Mouse (Mus musculus) forebrain, embryonic 11.5 days (tissue): ENCODE measurements around the gene Lrrn2. TPM values are rescaled to one million over a fixed set of nuclear protein-coding genes. Genes with fewer than 3 reads are reported as not detected.
A peak's percentile ranks its signal among the peaks of the same experiment; 100 is the strongest.

Experiments
- ATAC-seq: fragments of 200-750 bp; cut with Nextera tagmentation; replicated peaks from 2 replicates; pipeline ENCODE4 v1.8.0; 2017; ENCODE audit warnings: moderate TSS enrichment; ENCODE audit not compliant: low FRiP score
- DNase-seq: peaks from one replicate; pipeline ENCODE4 v3.0.0-alpha.2; 2017; ENCODE audit warnings: low spot score
- H3K27ac ChIP-seq: fragments of 300-500 bp; sonication (generic); 2 replicates; pipeline ENCODE4 v1.5.1; 2014; ENCODE audit warnings: low read depth, low read length
- H3K27me3 ChIP-seq: fragments of 300-500 bp; sonication (generic); 2 replicates; pipeline ENCODE4 v1.6.1; 2014; ENCODE audit warnings: mild to moderate bottlenecking, low read length, mixed read lengths; ENCODE audit not compliant: control insufficient read depth, insufficient read depth
- H3K36me3 ChIP-seq: fragments of 300-500 bp; sonication (generic); 2 replicates; pipeline ENCODE4 v1.6.1; 2014; ENCODE audit warnings: mild to moderate bottlenecking, low read length, moderate library complexity, mixed read lengths; ENCODE audit not compliant: control insufficient read depth, insufficient read depth
- H3K4me1 ChIP-seq: fragments of 300-500 bp; sonication (generic); replicated peaks from 2 replicates; pipeline ENCODE4 v1.6.1; 2014; ENCODE audit warnings: low read length, mixed read lengths; ENCODE audit not compliant: control insufficient read depth, insufficient read depth
- H3K4me2 ChIP-seq: fragments of 300-500 bp; sonication (generic); 2 replicates; pipeline ENCODE4 v1.6.1; 2014; ENCODE audit warnings: low read depth, mild to moderate bottlenecking, low read length, moderate library complexity, mixed read lengths; ENCODE audit not compliant: severe bottlenecking
- H3K4me3 ChIP-seq: fragments of 300-500 bp; sonication (generic); 2 replicates; pipeline ENCODE4 v1.5.1; 2014; ENCODE audit warnings: low read depth, low read length
- H3K9ac ChIP-seq: fragments of 300-500 bp; sonication (generic); 2 replicates; pipeline ENCODE4 v1.6.1; 2014; ENCODE audit warnings: low read length
- H3K9me3 ChIP-seq: fragments of 300-500 bp; sonication (generic); 2 replicates; pipeline ENCODE4 v1.6.1; 2016; ENCODE audit warnings: low read length, mixed read lengths; ENCODE audit not compliant: control insufficient read depth
- WGBS: fragments of 180-500 bp; shearing (Covaris S2); extraction: QIAGEN DNeasy Blood & Tissue Kit; methylation state at CpG from one replicate; pipeline ENCODE4 v1.1.7; 2014; 5-methylcytosine and 5-hydroxymethylcytosine counted together
- polyA plus RNA-seq: library from polyadenylated mRNA; unstranded; fragments of >200 nt; fragmentation: Nextera tagmentation; extraction: Ambion mirVana; gene quantifications from 2 replicates; pipeline ENCODE4 v1.2.1, GENCODE M21; 2014

The Lrrn2 gene
- polyA plus RNA-seq, 1 experiment from 2014 or later = 10.2 TPM

DNA sequence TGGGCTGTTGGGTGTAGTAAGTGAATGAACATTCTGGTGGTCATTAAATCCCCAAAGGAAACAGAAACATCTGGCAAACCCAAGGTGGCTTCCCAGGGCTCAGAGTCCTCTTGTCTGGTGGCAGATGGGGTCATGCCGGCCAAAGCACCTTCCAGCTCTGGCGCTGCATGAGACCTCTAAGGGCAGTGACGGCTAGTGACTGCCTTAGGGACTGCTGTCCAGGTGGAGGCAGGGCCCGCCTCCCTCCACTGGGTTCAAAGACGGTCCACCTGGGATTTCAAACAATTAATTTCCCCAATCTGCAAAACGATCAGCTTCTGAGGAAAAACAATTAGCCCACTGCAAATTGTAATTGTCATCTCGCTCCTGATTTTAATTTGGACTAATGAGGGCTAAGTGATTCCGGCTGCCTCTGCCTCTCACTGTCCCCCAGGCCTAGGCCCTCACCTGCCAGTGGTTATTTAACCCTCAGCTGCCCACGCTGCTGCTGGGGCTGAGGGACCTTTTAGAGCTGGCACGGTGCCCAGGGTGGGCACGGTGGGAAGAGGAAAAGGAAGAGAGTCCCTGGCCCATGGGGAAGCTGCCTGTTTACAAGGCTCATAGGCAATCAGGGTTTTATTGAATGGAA is 30.5 kb downstream of the Lrrn2 start:
- H3K27me3 ChIP-seq = no peaks in the 10 kb centered on the region

GRCm38 (mm10) chr1:132915849-132916493 is 35.9 kb downstream of the Lrrn2 start:
- 53% methylated on average over 6 of the region's 6 CpGs for WGBS
- Histone ChIP-seq H3K27me3 (no peaks in the 10 kb centered on the region), H3K36me3 (no peaks in the 10 kb centered on the region), H3K9me3 (no peaks in the 10 kb centered on the region), H3K27ac (no peak overlapping the region), H3K4me2 (no peak overlapping the region), H3K4me1 (peaks cover 13% of the 10 kb centered on the region), H3K4me3 (no peak overlapping the region), H3K9ac (no peak overlapping the region)
- no peak for ATAC-seq
- DNase-seq = no peak

More for the DNA sequence above, 30.5 kb downstream of the Lrrn2 start:
- Histone ChIP-seq H3K4me3 (no peak overlapping the region), H3K27ac (no peak overlapping the region), H3K4me1 (no peaks in the 10 kb centered on the region; the same call in 1 of the 2 replicates), H3K9me3 (no peaks in the 10 kb centered on the region), H3K9ac (no peak overlapping the region), H3K36me3 (no peaks in the 10 kb centered on the region), H3K4me2 (no peak overlapping the region)
- no peak for ATAC-seq
- WGBS = 61% methylated on average over 11 of the region's 11 CpGs
- DNase-seq = no peak

DNA sequence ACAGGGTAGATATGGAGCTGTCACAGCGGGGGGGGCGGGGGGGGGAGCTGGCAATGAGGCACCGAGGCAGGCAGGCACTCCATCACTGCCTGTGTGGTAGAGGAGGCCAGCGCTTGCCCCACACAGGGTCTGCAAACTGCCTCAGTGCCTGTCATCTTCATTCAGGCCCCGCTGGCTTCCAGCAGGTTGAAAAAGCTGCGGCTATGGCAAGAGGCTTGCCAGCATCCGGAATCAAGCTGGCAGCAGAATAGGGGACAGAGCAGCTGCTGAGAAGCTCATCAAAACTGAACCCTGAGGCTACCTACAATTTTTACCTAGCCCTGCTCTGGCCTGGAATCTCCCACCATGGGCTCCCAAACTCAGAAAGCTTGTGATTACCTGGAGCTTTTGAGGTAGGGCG is 37.5 kb downstream of the Lrrn2 start:
- Histone ChIP-seq H3K27me3 (no peaks in the 10 kb centered on the region), H3K9me3 (no peaks in the 10 kb centered on the region), H3K4me3 (no peak overlapping the region), H3K4me1 (peaks cover 25% of the 10 kb centered on the region), H3K9ac (no peak overlapping the region), H3K27ac (no peak overlapping the region), H3K4me2 (no peak overlapping the region), H3K36me3 (no peaks in the 10 kb centered on the region)
- no peak for DNase-seq
- no peak for ATAC-seq
- WGBS = 8% methylated on average over 8 of the region's 8 CpGs

GRCm38 (mm10) chr1:132918117-132918680 is 38.1 kb downstream of the Lrrn2 start:
- Histone ChIP-seq H3K9ac (no peak overlapping the region), H3K36me3 (no peaks in the 10 kb centered on the region), H3K4me3 (no peak overlapping the region), H3K4me2 (no peak overlapping the region), H3K27ac (no peak overlapping the region), H3K27me3 (no peaks in the 10 kb centered on the region), H3K4me1 (peaks cover 25% of the 10 kb centered on the region), H3K9me3 (no peaks in the 10 kb centered on the region)
- 23% methylated on average over 10 of the region's 10 CpGs for WGBS
- ATAC-seq (no peak), DNase-seq (no peak)

DNA sequence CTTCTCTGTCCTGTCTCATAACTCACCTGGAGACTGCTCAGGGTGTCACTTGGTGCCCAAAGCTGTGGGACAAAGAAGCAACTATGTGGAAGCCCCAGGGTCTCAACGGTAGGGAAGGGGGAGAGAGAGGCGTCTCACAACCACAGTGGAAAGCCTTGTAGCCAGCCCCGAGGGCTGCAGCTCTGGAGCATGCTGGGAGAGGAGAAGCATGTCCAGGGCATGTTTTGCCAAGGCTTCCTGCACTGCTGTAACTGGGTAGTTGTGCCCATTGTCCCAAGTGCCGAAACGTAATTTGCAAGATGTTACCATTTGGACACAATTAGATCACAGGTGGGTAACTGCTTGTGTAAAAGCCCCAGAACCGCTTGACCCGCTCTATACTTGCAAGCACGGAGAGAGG is 39.2 kb downstream of the Lrrn2 start:
- Histone ChIP-seq H3K9me3 (no peaks in the 10 kb centered on the region), H3K4me2 (no peak overlapping the region), H3K9ac (no peak overlapping the region), H3K27ac (no peak overlapping the region), H3K4me1 (peaks cover 25% of the 10 kb centered on the region), H3K27me3 (no peaks in the 10 kb centered on the region), H3K36me3 (no peaks in the 10 kb centered on the region), H3K4me3 (no peak overlapping the region)
- WGBS = 85% methylated on average over 8 of the region's 8 CpGs
- ATAC-seq = no peak
- no peak for DNase-seq

GRCm38 (mm10) chr1:132921071-132921470 is 41.0 kb downstream of the Lrrn2 start:
- peak overlapping the region; percentile 25; the same call in 1 of the 2 replicates for H3K27ac ChIP-seq
- H3K9me3 ChIP-seq = no peaks in the 10 kb centered on the region
- no peak overlapping the region for H3K4me3 ChIP-seq
- ATAC-seq (peak; percentile 66), DNase-seq (peak; percentile 77)
- H3K36me3 ChIP-seq = no peaks in the 10 kb centered on the region
- H3K9ac ChIP-seq = peak overlapping the region; percentile 9; the same call in 1 of the 2 replicates
- H3K27me3 ChIP-seq = no peaks in the 10 kb centered on the region
- H3K4me1 ChIP-seq = peaks cover 25% of the 10 kb centered on the region
- WGBS = 1% methylated on average over 13 of the region's 13 CpGs
- peak overlapping the region; percentile 38 for H3K4me2 ChIP-seq

DNA sequence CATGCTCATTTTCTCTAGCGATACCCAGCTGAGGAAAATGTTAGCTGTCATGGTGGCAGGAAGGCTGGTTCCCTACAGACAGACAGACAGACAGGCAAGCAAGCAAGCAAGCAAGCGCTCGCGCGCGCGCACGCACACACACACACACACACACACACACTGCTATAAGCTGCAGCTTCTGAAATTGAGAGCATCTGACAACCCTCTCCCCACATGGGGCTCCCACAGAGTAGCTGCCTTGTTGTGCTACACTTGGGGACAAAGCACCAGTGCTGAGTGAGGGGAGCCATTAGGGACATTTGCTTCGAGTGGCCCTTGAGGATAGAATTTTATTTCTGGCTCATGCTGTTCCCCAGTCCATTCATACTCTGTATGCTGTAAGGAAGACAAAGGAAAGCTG is 42.2 kb downstream of the Lrrn2 start:
- no peak overlapping the region for H3K27ac ChIP-seq
- no peak overlapping the region for H3K4me3 ChIP-seq

DNA sequence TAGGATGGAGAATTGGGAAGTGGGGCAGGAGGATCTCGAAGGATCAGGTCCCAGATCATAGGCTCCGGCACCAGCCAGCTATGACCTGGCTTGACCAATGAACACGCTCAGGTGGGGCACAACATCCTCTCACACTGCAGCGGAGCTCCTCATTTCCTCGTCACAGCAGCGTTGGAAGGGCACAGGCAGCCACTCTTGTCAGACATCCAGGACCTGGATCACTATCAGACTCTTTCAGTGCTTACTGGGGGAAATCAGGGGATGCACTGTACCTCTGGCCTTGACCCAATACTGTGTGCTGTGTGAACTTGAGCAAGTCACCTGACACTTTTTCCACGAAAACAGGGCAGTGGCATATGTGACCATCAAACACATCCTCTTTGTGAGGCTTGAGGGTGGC is 45.2 kb downstream of the Lrrn2 start:
- Histone ChIP-seq H3K36me3 (no peaks in the 10 kb centered on the region), H3K4me3 (no peak overlapping the region), H3K4me1 (peaks cover 17% of the 10 kb centered on the region), H3K9me3 (no peaks in the 10 kb centered on the region), H3K9ac (no peak overlapping the region), H3K4me2 (no peak overlapping the region), H3K27ac (no peak overlapping the region), H3K27me3 (no peaks in the 10 kb centered on the region)
- no peak for DNase-seq
- 88% methylated on average over 7 of the region's 7 CpGs for WGBS
- ATAC-seq = no peak

More for the DNA sequence above, 42.2 kb downstream of the Lrrn2 start:
- Histone ChIP-seq H3K9ac (no peak overlapping the region; the same call in 1 of the 2 replicates), H3K9me3 (no peaks in the 10 kb centered on the region), H3K4me1 (peaks cover 25% of the 10 kb centered on the region), H3K36me3 (no peaks in the 10 kb centered on the region), H3K4me2 (no peak overlapping the region), H3K27me3 (no peaks in the 10 kb centered on the region)
- WGBS = 81% methylated on average over 9 of the region's 9 CpGs
- DNase-seq (no peak), ATAC-seq (peak; percentile 47; the same call in 1 of the 2 replicates)
